Mouse (Mus musculus): Measurements from ENCODE around the gene Shmt2. TPM values are rescaled to one million over a fixed set of nuclear protein-coding genes. Genes with fewer than 3 reads are reported as not detected.

Shmt2 gene
- total RNA-seq, 2 experiments from 2014 or later, result 27.5 to 32.9 TPM

GRCm38 (mm10) chr10:127515271-127515982, 6.8 kb downstream of the Shmt2 start:
- DNase-seq (ENCODE audit: low spot score in 2 of 2), result no peak
- intact Hi-C loops (cut with DNase I), result no loop called here

DNA sequence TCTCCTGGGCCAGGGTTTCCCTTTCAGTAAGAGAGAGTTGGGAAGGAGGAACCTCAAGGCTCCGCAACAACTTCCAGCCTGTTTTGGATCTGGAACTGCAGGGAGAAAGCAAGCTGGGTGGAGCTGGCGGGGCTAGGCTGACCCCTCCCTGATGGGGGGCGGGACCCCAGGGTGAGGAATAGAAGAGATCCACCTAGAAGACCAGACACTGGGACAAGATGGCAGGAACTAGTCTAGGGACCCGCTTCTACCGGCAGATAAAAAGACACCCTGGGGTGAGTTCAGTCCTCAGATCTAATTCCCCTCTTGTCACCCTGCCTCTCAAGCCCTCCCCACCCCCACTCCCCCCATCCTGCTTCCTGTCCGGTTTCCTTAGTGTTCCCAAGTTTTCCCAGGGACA, 7.5 kb downstream of the Shmt2 start, which contains the start of gene Ndufa4l2:
Gene Ndufa4l2, plus strand, starts transcription at position 204 of the 400 bp plus-strand sequence.
- intact Hi-C loops (cut with DNase I), result no loop called here
- DNase-seq (ENCODE audit: low spot score in 2 of 2), result no peak

DNA sequence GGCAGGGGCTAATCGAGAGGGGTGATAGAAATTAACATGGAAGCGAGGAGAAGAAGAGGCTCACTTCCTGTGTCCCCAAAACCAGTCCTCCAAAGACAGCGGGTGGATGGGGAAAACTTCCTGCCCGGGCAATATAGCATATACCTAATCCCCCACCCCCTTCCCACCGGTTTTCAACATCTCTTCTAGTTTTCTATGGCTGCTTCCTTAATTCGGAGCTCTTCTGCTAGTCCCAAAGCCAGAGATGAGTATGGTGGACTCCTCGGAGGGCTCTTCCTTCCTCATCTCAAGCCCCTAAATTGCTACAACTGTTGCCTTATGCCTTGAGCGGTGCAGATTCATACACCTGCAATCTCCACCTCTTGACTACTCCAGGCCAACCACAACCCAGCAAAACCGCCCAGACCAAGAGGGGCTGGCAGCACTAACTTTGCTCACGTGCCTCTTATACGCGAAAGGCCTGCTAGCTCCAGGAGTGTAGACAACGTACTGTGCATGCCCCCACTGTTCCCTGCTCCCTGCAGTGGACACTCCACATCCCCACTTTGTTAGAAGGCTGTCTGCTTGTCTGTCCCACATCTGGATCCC, 8.0 kb downstream of the Shmt2 start:
- DNase-seq (ENCODE audit: low spot score in 2 of 2), result no peak
- intact Hi-C loops (cut with DNase I), result no loop called here

DNA sequence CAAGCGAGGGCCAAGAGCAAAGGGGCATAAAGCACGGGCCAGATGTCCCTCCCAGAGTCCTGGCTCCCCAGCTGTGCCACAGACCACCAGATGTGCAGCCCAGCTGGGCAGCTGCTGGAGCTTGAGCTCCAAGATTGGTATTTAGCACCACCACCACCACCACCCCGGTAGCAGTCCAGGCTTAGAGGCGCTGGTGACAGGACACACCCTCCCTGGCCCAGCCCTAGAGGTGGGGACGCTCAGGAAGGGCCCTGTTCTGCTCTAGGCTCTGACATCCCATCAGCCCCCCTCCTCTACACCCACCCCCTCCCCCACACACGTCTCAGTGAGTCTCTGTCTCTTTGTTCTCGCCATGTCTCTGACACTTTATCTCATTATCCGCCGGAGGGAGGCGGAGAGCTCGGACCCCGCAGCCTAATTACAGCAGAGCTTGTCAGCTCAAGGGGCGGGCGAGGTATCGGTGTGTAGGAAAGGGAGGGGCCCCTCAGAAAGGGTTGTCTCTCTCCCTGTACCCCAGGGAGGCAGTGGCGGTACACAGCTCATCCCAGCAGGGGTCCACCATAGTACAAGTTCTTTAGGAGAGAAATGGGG, 8.6 kb downstream of the Shmt2 start:
- DNase-seq (ENCODE audit: low spot score in 2 of 2), result no peak
- intact Hi-C loops (cut with DNase I), result no loop called here

DNA sequence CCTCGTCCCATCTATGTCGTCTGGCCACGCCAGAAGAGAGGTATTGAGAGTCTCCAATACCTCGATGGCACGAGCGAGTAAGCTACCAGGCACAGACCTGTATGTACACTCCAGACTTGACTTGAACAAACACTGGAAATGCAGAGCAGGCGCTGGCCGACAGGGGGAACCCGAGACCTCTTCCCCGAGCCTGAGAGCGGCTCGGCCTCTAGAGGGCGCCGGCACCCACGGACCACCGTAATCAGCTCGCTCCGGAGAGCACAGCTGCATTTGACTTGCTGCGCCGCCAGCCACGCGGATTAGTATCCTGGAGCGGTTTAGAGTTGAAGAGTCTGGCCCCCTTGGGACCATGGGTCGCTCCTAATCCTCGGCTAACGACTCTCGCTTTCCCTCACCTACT, 9.4 kb downstream of the Shmt2 start:
- DNase-seq (ENCODE audit: low spot score in 2 of 2), result peak; percentile 96 to 97

GRCm38 (mm10) chr10:127512307-127512666, 10.0 kb downstream of the Shmt2 start:
- no peak for DNase-seq (ENCODE audit: low spot score in 2 of 2)
- intact Hi-C loops (cut with DNase I), result loop anchor here (1.0 kb wide), 1 partner anchor 24 kb away; no protein-coding TSS in a partner anchor

More for the DNA sequence above, 9.4 kb downstream of the Shmt2 start:
- intact Hi-C loops (cut with DNase I), result loop anchor here (1.0 kb wide), 1 partner anchor 23 kb away; no protein-coding TSS in a partner anchor

DNA sequence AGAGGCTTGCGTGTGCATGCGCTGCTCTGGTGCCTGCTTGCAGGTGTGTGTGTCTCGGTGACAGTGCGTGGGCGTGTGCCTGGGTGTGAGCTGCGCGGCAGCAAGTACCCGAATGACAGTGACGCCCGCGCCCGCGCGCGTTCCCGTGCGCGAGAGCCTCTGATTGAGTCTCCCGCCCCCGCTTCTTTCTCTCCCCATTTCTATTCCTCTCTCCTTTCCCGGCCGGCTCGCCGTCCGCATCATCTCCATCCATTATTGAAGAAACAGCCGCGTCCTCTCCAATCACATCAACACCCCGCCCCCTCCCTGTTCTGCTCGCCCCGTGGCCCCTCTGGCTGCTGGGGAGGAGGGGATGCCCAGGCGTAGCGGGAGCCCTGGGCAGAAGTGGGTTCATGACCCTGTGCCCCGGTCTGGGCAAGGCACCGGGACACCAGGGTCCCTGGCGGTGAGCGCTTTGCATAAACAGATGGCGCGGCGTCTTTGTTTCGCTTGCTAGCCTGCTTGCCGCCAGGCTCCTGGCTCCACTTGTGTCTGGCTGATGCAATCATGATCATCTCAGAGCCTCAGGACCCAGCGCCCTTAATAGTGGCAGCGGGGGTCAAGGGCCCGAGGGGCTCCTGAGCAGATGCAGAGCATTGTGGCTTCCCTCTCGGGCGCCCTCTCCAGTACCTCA, 10.5 kb downstream of the Shmt2 start:
- DNase-seq (ENCODE audit: low spot score in 2 of 2), result peak; percentile 93 to 97
- intact Hi-C loops (cut with DNase I), result loop anchor here (1.0 kb wide), 1 partner anchor 25 kb away; no protein-coding TSS in a partner anchor

GRCm38 (mm10) chr10:127510895-127511617, 11.2 kb downstream of the Shmt2 start:
- peak in 1 of 2 experiments; percentile 51 for DNase-seq (ENCODE audit: low spot score in 2 of 2)
- intact Hi-C loops (cut with DNase I), result no loop called here

- peak in 1 of 2 experiments; percentile 38 for DNase-seq (ENCODE audit: low spot score in 2 of 2)
- intact Hi-C loops (cut with DNase I), result no loop called here
Measured at GRCm38 (mm10) chr10:127509837-127510701, 12.2 kb downstream of the Shmt2 start.

- intact Hi-C loops (cut with DNase I), result no loop called here
Measured at GRCm38 (mm10) chr10:127509051-127509836, 13.0 kb downstream of the Shmt2 start.

DNA sequence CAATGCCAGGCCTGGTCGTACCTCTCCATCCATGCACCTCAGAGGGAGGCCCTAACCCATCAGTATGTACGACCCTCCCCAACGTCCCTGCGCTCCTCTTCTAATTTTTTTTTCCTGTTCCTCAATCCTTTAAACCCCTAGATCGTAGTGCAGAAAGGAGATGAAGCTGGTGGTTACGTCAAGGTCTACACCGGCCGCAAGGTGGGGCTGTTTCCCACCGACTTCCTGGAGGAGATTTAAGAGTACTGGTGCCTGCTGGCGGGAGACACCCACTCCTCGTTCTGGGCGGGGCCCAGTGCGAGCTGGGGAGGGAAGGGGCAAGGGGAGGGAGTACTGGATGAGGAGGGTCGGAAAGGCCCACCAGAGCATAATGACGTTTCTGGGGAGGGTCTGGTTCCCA, 14.0 kb downstream of the Shmt2 start:
- peak; percentile 79 to 83 for DNase-seq (ENCODE audit: low spot score in 2 of 2)
- intact Hi-C loops (cut with DNase I), result no loop called here

More at GRCm38 (mm10) chr10:127509051-127509836, 13.0 kb downstream of the Shmt2 start:
- peak; percentile 88 to 90 for DNase-seq (ENCODE audit: low spot score in 2 of 2)

- DNase-seq (ENCODE audit: low spot score in 2 of 2), result no peak
- intact Hi-C loops (cut with DNase I), result loop anchor here (5.0 kb wide), 1 partner anchor 36 kb away; no protein-coding TSS in a partner anchor
Measured at GRCm38 (mm10) chr10:127500894-127501893, 21.1 kb downstream of the Shmt2 start, which contains the start of gene Stac3. Stac3 (plus strand) TSS chr10:127501686.

DNA sequence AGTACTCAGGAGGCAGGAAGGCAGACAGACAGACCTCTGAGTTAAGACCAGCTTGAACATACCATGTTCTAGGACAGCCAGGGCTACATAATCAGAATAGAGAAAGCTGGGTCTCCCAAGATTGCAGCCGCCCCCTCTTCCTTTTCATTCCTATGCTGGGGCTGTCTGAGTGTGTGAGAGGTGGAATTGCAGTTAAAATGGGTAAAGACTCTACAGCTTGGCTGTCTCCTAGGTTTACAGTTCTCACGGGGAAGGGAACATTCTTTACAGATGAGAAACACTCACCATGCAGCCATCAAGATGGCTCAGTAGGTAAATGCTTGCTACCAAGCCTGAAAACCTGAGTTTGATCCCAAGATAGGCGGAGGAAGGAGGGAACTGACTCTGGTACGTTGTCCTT, 22.2 kb downstream of the Shmt2 start:
- DNase-seq (ENCODE audit: low spot score in 2 of 2), result no peak
- intact Hi-C loops (cut with DNase I), result loop anchor here (5.0 kb wide), 1 partner anchor 37 kb away; no protein-coding TSS in a partner anchor

DNA sequence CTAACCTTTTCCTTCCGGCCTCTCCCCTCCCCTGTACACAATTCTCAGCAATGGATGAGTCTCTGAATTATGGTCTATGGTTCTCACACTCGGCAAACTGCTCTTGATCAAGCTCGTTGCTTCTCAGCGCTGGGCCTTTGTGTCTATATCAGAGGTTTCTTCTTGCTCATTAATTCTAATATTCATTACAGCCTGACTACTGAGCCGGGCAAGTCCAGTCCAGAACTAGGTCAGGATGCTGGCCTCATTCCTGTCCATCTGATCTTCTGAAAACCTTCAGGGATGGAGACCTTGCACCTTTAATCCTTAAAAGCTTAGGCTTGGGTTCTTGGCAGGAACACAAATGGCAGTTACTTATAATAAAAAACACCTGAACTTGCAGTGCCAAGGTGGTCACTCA, 22.7 kb downstream of the Shmt2 start:
- intact Hi-C loops (cut with DNase I), result no loop called here
- no peak for DNase-seq (ENCODE audit: low spot score in 2 of 2)

DNA sequence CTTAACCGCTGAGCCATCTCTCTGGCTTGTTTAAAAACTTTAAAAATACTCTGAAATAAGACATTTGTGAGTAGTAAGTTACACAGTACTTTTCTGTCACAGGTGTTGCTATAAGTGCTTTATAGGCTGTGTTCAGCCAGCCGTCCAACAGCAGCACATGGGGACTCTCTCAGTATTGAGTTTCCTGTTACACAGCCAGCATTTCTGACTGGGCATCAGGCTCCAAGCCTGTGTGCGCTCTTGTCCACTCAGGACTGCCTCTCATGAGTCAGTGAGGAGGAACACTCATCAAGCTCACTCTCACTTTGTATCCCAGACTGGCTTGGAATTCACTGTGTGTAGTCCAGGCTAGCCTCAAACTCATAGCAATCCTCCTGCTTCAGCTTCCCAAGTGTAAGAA, 26.1 kb downstream of the Shmt2 start:
- no peak for DNase-seq (ENCODE audit: low spot score in 2 of 2)
- intact Hi-C loops (cut with DNase I), result no loop called here

- DNase-seq (ENCODE audit: low spot score in 2 of 2), result no peak
- intact Hi-C loops (cut with DNase I), result no loop called here
Measured at GRCm38 (mm10) chr10:127492118-127492517, 30.1 kb downstream of the Shmt2 start.

Measured in left cerebral cortex, postnatal 14 days (tissue).